Mouse (Mus musculus): ENCODE data around the gene Abhd5. TPM values are rescaled to one million over a fixed set of nuclear protein-coding genes. Genes with fewer than 3 reads are reported as not detected.

The Abhd5 gene
- polyA plus RNA-seq, 1 experiment from 2014 or later = 22.5 TPM

GRCm38 (mm10) chr9:122320626-122321025 is 30.8 kb upstream of the Abhd5 start:
- H3K36me3 ChIP-seq = no peaks in the 10 kb centered on the region
- 87% methylated on average over 4 of the region's 4 CpGs for WGBS
- ATAC-seq (ENCODE audit: low FRiP score) = no peak
- H3K27me3 ChIP-seq = no peaks in the 10 kb centered on the region
- no peak overlapping the region for H3K27ac ChIP-seq
- H3K9ac ChIP-seq = no peak overlapping the region
- H3K9me3 ChIP-seq (replicated peaks) = no peaks in the 10 kb centered on the region
- no peaks in the 10 kb centered on the region for H3K4me1 ChIP-seq
- no peak overlapping the region for H3K4me2 ChIP-seq (replicated peaks)
- H3K4me3 ChIP-seq = no peak overlapping the region

- Histone ChIP-seq H3K9me3 (replicated peaks) (no peaks in the 10 kb centered on the region), H3K4me1 (no peaks in the 10 kb centered on the region), H3K4me2 (replicated peaks) (no peak overlapping the region), H3K9ac (no peak overlapping the region), H3K27ac (no peak overlapping the region), H3K27me3 (no peaks in the 10 kb centered on the region), H3K4me3 (no peak overlapping the region), H3K36me3 (no peaks in the 10 kb centered on the region)
- no peak for ATAC-seq (ENCODE audit: low FRiP score)
- 79% methylated on average over 3 of the region's 3 CpGs for WGBS
Observed at GRCm38 (mm10) chr9:122322356-122322755, 29.1 kb upstream of the Abhd5 start.

- Histone ChIP-seq H3K36me3 (no peaks in the 10 kb centered on the region), H3K9me3 (replicated peaks) (no peaks in the 10 kb centered on the region), H3K4me1 (no peaks in the 10 kb centered on the region), H3K4me2 (replicated peaks) (no peak overlapping the region), H3K27ac (no peak overlapping the region), H3K9ac (no peak overlapping the region), H3K27me3 (no peaks in the 10 kb centered on the region), H3K4me3 (no peak overlapping the region)
- no peak for ATAC-seq (ENCODE audit: low FRiP score)
- 87% methylated on average over 1 of the region's 1 CpGs for WGBS
Observed at GRCm38 (mm10) chr9:122325996-122326395, 25.4 kb upstream of the Abhd5 start.

- no peak overlapping the region for H3K9ac ChIP-seq
- 72% methylated on average over 3 of the region's 3 CpGs for WGBS
- no peaks in the 10 kb centered on the region for H3K4me1 ChIP-seq
- H3K36me3 ChIP-seq = no peaks in the 10 kb centered on the region
- no peaks in the 10 kb centered on the region for H3K9me3 ChIP-seq (replicated peaks)
- H3K27ac ChIP-seq = no peak overlapping the region
- no peak overlapping the region for H3K4me2 ChIP-seq (replicated peaks)
- H3K4me3 ChIP-seq = no peak overlapping the region
- H3K27me3 ChIP-seq = no peaks in the 10 kb centered on the region
- no peak for ATAC-seq (ENCODE audit: low FRiP score)
Observed at GRCm38 (mm10) chr9:122328199-122328598, 23.2 kb upstream of the Abhd5 start.

GRCm38 (mm10) chr9:122336677-122337076 is 14.7 kb upstream of the Abhd5 start:
- no peak overlapping the region for H3K4me3 ChIP-seq
- 0 out of 2 replicates have a peak, but pooled peaks cover 2% of the 10 kb centered on the region for H3K4me1 ChIP-seq
- H3K36me3 ChIP-seq = no peaks in the 10 kb centered on the region
- no peak overlapping the region for H3K4me2 ChIP-seq (replicated peaks)
- H3K27me3 ChIP-seq = no peaks in the 10 kb centered on the region
- no peak for ATAC-seq (ENCODE audit: low FRiP score)
- WGBS = 73% methylated on average over 2 of the region's 2 CpGs
- H3K9me3 ChIP-seq (replicated peaks) = no peaks in the 10 kb centered on the region
- H3K27ac ChIP-seq = no peak overlapping the region
- H3K9ac ChIP-seq = no peak overlapping the region

GRCm38 (mm10) chr9:122337510-122337931 is 13.9 kb upstream of the Abhd5 start:
- H3K9ac ChIP-seq = no peak overlapping the region

GRCm38 (mm10) chr9:122339972-122340371 is 11.4 kb upstream of the Abhd5 start:
- H3K36me3 ChIP-seq = no peaks in the 10 kb centered on the region
- no peak overlapping the region for H3K4me3 ChIP-seq
- 0 out of 2 replicates have a peak, but pooled peaks cover 2% of the 10 kb centered on the region for H3K4me1 ChIP-seq
- H3K4me2 ChIP-seq (replicated peaks) = no peak overlapping the region
- no peaks in the 10 kb centered on the region for H3K9me3 ChIP-seq (replicated peaks)
- whole genome bisulfite sequencing = 62% methylated on average over 5 of the region's 5 CpGs
- no peak overlapping the region for H3K27ac ChIP-seq
- no peak overlapping the region for H3K9ac ChIP-seq
- no peak for ATAC-seq (ENCODE audit: low FRiP score)
- H3K27me3 ChIP-seq = no peaks in the 10 kb centered on the region

More at GRCm38 (mm10) chr9:122337510-122337931, 13.9 kb upstream of the Abhd5 start:
- Histone ChIP-seq H3K36me3 (no peaks in the 10 kb centered on the region), H3K9me3 (replicated peaks) (no peaks in the 10 kb centered on the region), H3K27me3 (no peaks in the 10 kb centered on the region), H3K4me2 (replicated peaks) (no peak overlapping the region), H3K4me1 (0 out of 2 replicates have a peak, but pooled peaks cover 2% of the 10 kb centered on the region), H3K27ac (no peak overlapping the region), H3K4me3 (no peak overlapping the region)
- WGBS = 43% methylated on average over 8 of the region's 8 CpGs
- ATAC-seq (ENCODE audit: low FRiP score) = no peak

GRCm38 (mm10) chr9:122343399-122343798 is 8.0 kb upstream of the Abhd5 start:
- H3K4me3 ChIP-seq = no peak overlapping the region
- H3K36me3 ChIP-seq = no peaks in the 10 kb centered on the region
- no peak for ATAC-seq (ENCODE audit: low FRiP score)
- 88% methylated on average over 7 of the region's 7 CpGs for WGBS
- no peak overlapping the region for H3K9ac ChIP-seq
- H3K9me3 ChIP-seq (replicated peaks) = no peaks in the 10 kb centered on the region
- no peak overlapping the region for H3K27ac ChIP-seq
- H3K4me2 ChIP-seq (replicated peaks) = no peak overlapping the region
- no peaks in the 10 kb centered on the region for H3K4me1 ChIP-seq
- no peaks in the 10 kb centered on the region for H3K27me3 ChIP-seq

GRCm38 (mm10) chr9:122344560-122344959 is 6.8 kb upstream of the Abhd5 start:
- H3K4me2 ChIP-seq (replicated peaks) = no peak overlapping the region
- no peaks in the 10 kb centered on the region for H3K4me1 ChIP-seq
- no peak overlapping the region for H3K4me3 ChIP-seq
- H3K27ac ChIP-seq = no peak overlapping the region
- no peaks in the 10 kb centered on the region for H3K36me3 ChIP-seq
- H3K27me3 ChIP-seq = no peaks in the 10 kb centered on the region
- H3K9ac ChIP-seq = no peak overlapping the region
- 89% methylated on average over 8 of the region's 8 CpGs for WGBS
- no peaks in the 10 kb centered on the region for H3K9me3 ChIP-seq (replicated peaks)
- ATAC-seq (ENCODE audit: low FRiP score) = no peak

- Histone ChIP-seq H3K9me3 (replicated peaks) (no peaks in the 10 kb centered on the region), H3K9ac (no peak overlapping the region), H3K36me3 (no peaks in the 10 kb centered on the region), H3K27me3 (no peaks in the 10 kb centered on the region), H3K4me1 (no peaks in the 10 kb centered on the region), H3K4me3 (no peak overlapping the region), H3K4me2 (replicated peaks) (no peak overlapping the region), H3K27ac (no peak overlapping the region)
- ATAC-seq (ENCODE audit: low FRiP score) = no peak
- 79% methylated on average over 3 of the region's 3 CpGs for WGBS
Observed at GRCm38 (mm10) chr9:122345291-122345690, 6.1 kb upstream of the Abhd5 start.

GRCm38 (mm10) chr9:122346059-122346458 is 5.3 kb upstream of the Abhd5 start:
- Histone ChIP-seq H3K36me3 (no peaks in the 10 kb centered on the region), H3K4me3 (no peak overlapping the region), H3K9me3 (replicated peaks) (no peaks in the 10 kb centered on the region), H3K9ac (no peak overlapping the region), H3K4me1 (no peaks in the 10 kb centered on the region), H3K27me3 (no peaks in the 10 kb centered on the region), H3K4me2 (replicated peaks) (no peak overlapping the region), H3K27ac (no peak overlapping the region)
- no peak for ATAC-seq (ENCODE audit: low FRiP score)
- 73% methylated on average over 5 of the region's 5 CpGs for WGBS

- no peak for ATAC-seq (ENCODE audit: low FRiP score)
- Histone ChIP-seq H3K4me1 (no peaks in the 10 kb centered on the region), H3K27me3 (no peaks in the 10 kb centered on the region), H3K4me2 (replicated peaks) (no peak overlapping the region), H3K27ac (no peak overlapping the region), H3K9ac (no peak overlapping the region), H3K9me3 (replicated peaks) (no peaks in the 10 kb centered on the region), H3K4me3 (no peak overlapping the region), H3K36me3 (no peaks in the 10 kb centered on the region)
- 86% methylated on average over 1 of the region's 1 CpGs for WGBS
Observed at GRCm38 (mm10) chr9:122347882-122348281, 3.5 kb upstream of the Abhd5 start.

- Histone ChIP-seq H3K4me3 (no peak overlapping the region), H3K9me3 (replicated peaks) (no peaks in the 10 kb centered on the region), H3K9ac (no peak overlapping the region), H3K4me2 (replicated peaks) (no peak overlapping the region), H3K27me3 (no peaks in the 10 kb centered on the region), H3K36me3 (no peaks in the 10 kb centered on the region), H3K27ac (no peak overlapping the region), H3K4me1 (no peaks in the 10 kb centered on the region)
- 83% methylated on average over 4 of the region's 4 CpGs for WGBS
- ATAC-seq (ENCODE audit: low FRiP score) = no peak
Observed at GRCm38 (mm10) chr9:122349286-122349685, 2.1 kb upstream of the Abhd5 start.

Measured in hindbrain, embryonic 12.5 days (tissue).